Mouse (Mus musculus) forebrain, embryonic 12.5 days (tissue): ENCODE results near the gene Fam20b. TPM values are rescaled to one million over a fixed set of nuclear protein-coding genes. Genes with fewer than 3 reads are reported as not detected.
A peak's percentile ranks its signal among the peaks of the same experiment; 100 is the strongest.

Source experiments
- ATAC-seq: fragments of 200-750 bp; cut with Nextera tagmentation; 2 replicates; pipeline ENCODE4 v1.8.0; 2017; ENCODE audit warnings: moderate TSS enrichment; ENCODE audit not compliant: low FRiP score
- H3K27ac ChIP-seq: fragments of 300-500 bp; sonication (generic); 2 replicates; pipeline ENCODE4 v1.5.1; 2016; ENCODE audit warnings: mild to moderate bottlenecking
- H3K27me3 ChIP-seq: fragments of 300-500 bp; sonication (generic); 2 replicates; pipeline ENCODE4 v1.6.1; 2016; ENCODE audit warnings: mild to moderate bottlenecking
- H3K36me3 ChIP-seq: fragments of 300-500 bp; sonication (generic); replicated peaks from 2 replicates; pipeline ENCODE4 v1.6.1; 2016; ENCODE audit warnings: mild to moderate bottlenecking
- H3K4me1 ChIP-seq: fragments of 300-500 bp; sonication (generic); 2 replicates; pipeline ENCODE4 v1.6.1; 2016
- H3K4me2 ChIP-seq: fragments of 300-500 bp; sonication (generic); 2 replicates; pipeline ENCODE4 v1.6.1; 2016; ENCODE audit warnings: mild to moderate bottlenecking, moderate library complexity
- H3K4me3 ChIP-seq: fragments of 300-500 bp; sonication (generic); replicated peaks from 2 replicates; pipeline ENCODE4 v1.5.1; 2016; ENCODE audit warnings: mild to moderate bottlenecking
- H3K9ac ChIP-seq: fragments of 300-500 bp; sonication (generic); 2 replicates; pipeline ENCODE4 v1.6.1; 2016; ENCODE audit warnings: mild to moderate bottlenecking
- H3K9me3 ChIP-seq: fragments of 300-500 bp; sonication (generic); 2 replicates; pipeline ENCODE4 v1.6.1; 2016
- WGBS: fragments of 180-500 bp; shearing (Covaris S2); methylation state at CpG from one replicate; pipeline ENCODE4 v1.1.7; 2016; 5-methylcytosine and 5-hydroxymethylcytosine counted together
- polyA plus RNA-seq: library from polyadenylated mRNA; unstranded; fragments of >200 nt; fragmentation: Nextera tagmentation; extraction: Ambion mirVana; gene quantifications from 2 replicates; pipeline ENCODE4 v1.2.1, GENCODE M21; 2016

Fam20b gene
- polyA plus RNA-seq: 24.6 and 26.8 TPM in 2 replicates

- no peaks in the 10 kb centered on the region for H3K9me3 ChIP-seq
- H3K4me2 ChIP-seq: peak within 1 kb of the TSS; percentile 67
- peak within 1 kb of the TSS; percentile 92 for H3K27ac ChIP-seq
- peak; percentile 98 for ATAC-seq
- H3K36me3 ChIP-seq: 0 out of 2 replicates have a peak, but pooled peaks cover 3% of the 10 kb centered on the region
- H3K27me3 ChIP-seq: peaks cover 16% of the 10 kb centered on the region; the same call in 1 of the 2 replicates
- H3K9ac ChIP-seq: peak within 1 kb of the TSS; percentile 91
- peak within 1 kb of the TSS; percentile 97 for H3K4me3 ChIP-seq
- peaks cover 11% of the 10 kb centered on the region for H3K4me1 ChIP-seq
- under 1% methylated on average over 38 of the region's 47 CpGs for WGBS
Measured at GRCm38 (mm10) chr1:156718950-156719805, at the start of gene Fam20b. Fam20b (minus strand) TSS chr1:156719086.

GRCm38 (mm10) chr1:156765311-156765710 lies 46.4 kb upstream of the Fam20b start:
- Histone ChIP-seq H3K4me3 (no peak overlapping the region), H3K27ac (no peak overlapping the region), H3K27me3 (no peaks in the 10 kb centered on the region), H3K36me3 (no peaks in the 10 kb centered on the region), H3K4me1 (peaks cover 5% of the 10 kb centered on the region; the same call in 1 of the 2 replicates), H3K4me2 (no peak overlapping the region), H3K9ac (no peak overlapping the region), H3K9me3 (peaks cover 20% of the 10 kb centered on the region; the same call in 1 of the 2 replicates)
- 92% methylated on average over 3 of the region's 3 CpGs for WGBS
- ATAC-seq: no peak

GRCm38 (mm10) chr1:156764584-156764983 lies 45.7 kb upstream of the Fam20b start:
- Histone ChIP-seq H3K27ac (no peak overlapping the region), H3K9ac (no peak overlapping the region), H3K27me3 (no peaks in the 10 kb centered on the region), H3K4me3 (no peak overlapping the region), H3K4me1 (peaks cover 5% of the 10 kb centered on the region; the same call in 1 of the 2 replicates), H3K9me3 (peaks cover 20% of the 10 kb centered on the region; the same call in 1 of the 2 replicates), H3K4me2 (no peak overlapping the region), H3K36me3 (no peaks in the 10 kb centered on the region)
- no peak for ATAC-seq
- 74% methylated on average over 6 of the region's 6 CpGs for WGBS

- ATAC-seq: no peak
- no peak overlapping the region for H3K4me2 ChIP-seq
- H3K4me1 ChIP-seq: peaks cover 11% of the 10 kb centered on the region; the same call in 1 of the 2 replicates
- H3K27ac ChIP-seq: no peak overlapping the region
- 92% methylated on average over 6 of the region's 6 CpGs for WGBS
- H3K9ac ChIP-seq: no peak overlapping the region
- no peaks in the 10 kb centered on the region for H3K36me3 ChIP-seq
- peaks cover 20% of the 10 kb centered on the region; the same call in 1 of the 2 replicates for H3K9me3 ChIP-seq
- no peak overlapping the region for H3K4me3 ChIP-seq
- H3K27me3 ChIP-seq: no peaks in the 10 kb centered on the region
Measured at GRCm38 (mm10) chr1:156763280-156763679, 44.4 kb upstream of the Fam20b start.

GRCm38 (mm10) chr1:156761430-156761801 lies 42.5 kb upstream of the Fam20b start:
- H3K4me2 ChIP-seq: no peak overlapping the region
- whole genome bisulfite sequencing: 82% methylated on average over 10 of the region's 10 CpGs

GRCm38 (mm10) chr1:156760549-156761429 lies 41.9 kb upstream of the Fam20b start:
- no peaks in the 10 kb centered on the region for H3K27me3 ChIP-seq
- peaks cover 12% of the 10 kb centered on the region; the same call in 1 of the 2 replicates for H3K4me1 ChIP-seq
- no peak overlapping the region for H3K4me2 ChIP-seq
- H3K4me3 ChIP-seq: no peak overlapping the region
- H3K9me3 ChIP-seq: 0 out of 2 replicates have a peak, but pooled peaks cover 10% of the 10 kb centered on the region
- H3K36me3 ChIP-seq: no peaks in the 10 kb centered on the region
- WGBS: 77% methylated on average over 13 of the region's 13 CpGs
- no peak overlapping the region for H3K9ac ChIP-seq
- H3K27ac ChIP-seq: 0 out of 2 replicates have a peak overlapping the region, but pooled peaks have one; percentile 19
- no peak for ATAC-seq

More at GRCm38 (mm10) chr1:156761430-156761801, 42.5 kb upstream of the Fam20b start:
- Histone ChIP-seq H3K4me3 (no peak overlapping the region), H3K9me3 (peaks cover 16% of the 10 kb centered on the region; the same call in 1 of the 2 replicates), H3K9ac (no peak overlapping the region), H3K27me3 (no peaks in the 10 kb centered on the region), H3K4me1 (peaks cover 12% of the 10 kb centered on the region; the same call in 1 of the 2 replicates), H3K27ac (no peak overlapping the region), H3K36me3 (no peaks in the 10 kb centered on the region)
- no peak for ATAC-seq

GRCm38 (mm10) chr1:156758326-156758725 lies 39.4 kb upstream of the Fam20b start:
- Histone ChIP-seq H3K4me1 (peaks cover 22% of the 10 kb centered on the region), H3K27me3 (no peaks in the 10 kb centered on the region), H3K27ac (no peak overlapping the region), H3K36me3 (no peaks in the 10 kb centered on the region), H3K4me2 (no peak overlapping the region), H3K4me3 (no peak overlapping the region), H3K9ac (no peak overlapping the region), H3K9me3 (no peaks in the 10 kb centered on the region)
- ATAC-seq: no peak
- 39% methylated on average over 4 of the region's 4 CpGs for WGBS

- peaks cover 25% of the 10 kb centered on the region for H3K4me1 ChIP-seq
- H3K36me3 ChIP-seq: no peaks in the 10 kb centered on the region
- no peaks in the 10 kb centered on the region for H3K27me3 ChIP-seq
- H3K4me3 ChIP-seq: no peak overlapping the region
- WGBS: 53% methylated on average over 15 of the region's 15 CpGs
- no peaks in the 10 kb centered on the region for H3K9me3 ChIP-seq
- ATAC-seq: peak; percentile 52
- H3K27ac ChIP-seq: peak overlapping the region; percentile 68
- no peak overlapping the region for H3K9ac ChIP-seq
- no peak overlapping the region; the same call in 1 of the 2 replicates for H3K4me2 ChIP-seq
Measured at GRCm38 (mm10) chr1:156754608-156755413, 35.9 kb upstream of the Fam20b start.

GRCm38 (mm10) chr1:156752990-156753389 lies 34.1 kb upstream of the Fam20b start:
- Histone ChIP-seq H3K4me1 (peaks cover 18% of the 10 kb centered on the region), H3K9ac (no peak overlapping the region), H3K4me3 (no peak overlapping the region), H3K36me3 (no peaks in the 10 kb centered on the region), H3K27me3 (no peaks in the 10 kb centered on the region), H3K4me2 (no peak overlapping the region), H3K9me3 (no peaks in the 10 kb centered on the region), H3K27ac (no peak overlapping the region)
- WGBS: 89% methylated on average over 7 of the region's 7 CpGs
- no peak for ATAC-seq

GRCm38 (mm10) chr1:156752020-156752724 lies 33.3 kb upstream of the Fam20b start:
- 7% methylated on average over 21 of the region's 21 CpGs for WGBS
- peaks cover 18% of the 10 kb centered on the region for H3K4me1 ChIP-seq
- peak overlapping the region; percentile 38 for H3K4me2 ChIP-seq
- H3K27ac ChIP-seq: no peak overlapping the region; the same call in 1 of the 2 replicates
- no peaks in the 10 kb centered on the region for H3K27me3 ChIP-seq
- no peaks in the 10 kb centered on the region for H3K36me3 ChIP-seq
- H3K4me3 ChIP-seq: peak overlapping the region; percentile 14; the same call in 1 of the 2 replicates
- no peaks in the 10 kb centered on the region for H3K9me3 ChIP-seq
- ATAC-seq: peak; percentile 80
- peak overlapping the region; percentile 13; the same call in 1 of the 2 replicates for H3K9ac ChIP-seq

- Histone ChIP-seq H3K4me2 (no peak overlapping the region), H3K4me3 (no peak overlapping the region), H3K9me3 (no peaks in the 10 kb centered on the region), H3K36me3 (no peaks in the 10 kb centered on the region), H3K27me3 (no peaks in the 10 kb centered on the region), H3K9ac (no peak overlapping the region), H3K27ac (peak overlapping the region; percentile 8; the same call in 1 of the 2 replicates), H3K4me1 (peaks cover 18% of the 10 kb centered on the region)
- 75% methylated on average over 4 of the region's 4 CpGs for WGBS
- no peak for ATAC-seq
Measured at GRCm38 (mm10) chr1:156750261-156750660, 31.4 kb upstream of the Fam20b start.
